Mouse (Mus musculus) intestine, embryonic 16.5 days (tissue): ENCODE measurements around the gene Actr5. TPM values are rescaled to one million over a fixed set of nuclear protein-coding genes. Genes with fewer than 3 reads are reported as not detected.

Experiments used
- ATAC-seq: fragments of 200-750 bp; cut with Nextera tagmentation; 2 replicates; pipeline ENCODE4 v1.8.0; 2017; ENCODE audit warnings: moderate TSS enrichment, moderate library complexity
- H3K27ac ChIP-seq: fragments of 300-500 bp; sonication (generic); 2 replicates; pipeline ENCODE4 v1.5.1; 2014; ENCODE audit warnings: mild to moderate bottlenecking, low read length
- H3K27me3 ChIP-seq: fragments of 300-500 bp; sonication (generic); replicated peaks from 2 replicates; pipeline ENCODE4 v1.6.1; 2014; ENCODE audit warnings: low read length, control low read depth, mixed read lengths; ENCODE audit not compliant: control insufficient read depth, insufficient read depth
- H3K36me3 ChIP-seq: fragments of 300-500 bp; sonication (generic); 2 replicates; pipeline ENCODE4 v1.6.1; 2014; ENCODE audit warnings: low read length, control low read depth; ENCODE audit not compliant: control insufficient read depth, insufficient read depth
- H3K4me1 ChIP-seq: fragments of 300-500 bp; sonication (generic); 2 replicates; pipeline ENCODE4 v1.6.1; 2014; ENCODE audit warnings: low read length, control low read depth, mixed read lengths; ENCODE audit not compliant: control insufficient read depth, insufficient read depth
- H3K4me2 ChIP-seq: fragments of 300-500 bp; sonication (generic); 2 replicates; pipeline ENCODE4 v1.6.1; 2014; ENCODE audit warnings: low read depth, low read length, control low read depth
- H3K4me3 ChIP-seq: fragments of 300-500 bp; sonication (generic); 2 replicates; pipeline ENCODE4 v1.5.1; 2014; ENCODE audit warnings: mild to moderate bottlenecking, low read length
- H3K9ac ChIP-seq: fragments of 300-500 bp; sonication (generic); 2 replicates; pipeline ENCODE4 v1.6.1; 2014; ENCODE audit warnings: low read depth, low read length
- H3K9me3 ChIP-seq: fragments of 300-500 bp; sonication (generic); 2 replicates; pipeline ENCODE4 v1.6.1; 2016; ENCODE audit warnings: low read length, control low read depth; ENCODE audit not compliant: control insufficient read depth
- WGBS: fragments of 180-500 bp; shearing (Covaris S2); extraction: QIAGEN DNeasy Blood & Tissue Kit; methylation state at CpG from one replicate; pipeline ENCODE4 v1.1.7; 2014; 5-methylcytosine and 5-hydroxymethylcytosine counted together
- polyA plus RNA-seq: library from polyadenylated mRNA; unstranded; fragments of >200 nt; fragmentation: Nextera tagmentation; extraction: Ambion mirVana; gene quantifications from 2 replicates; pipeline ENCODE4 v1.2.1, GENCODE M21; 2015

Gene Actr5
- polyA plus RNA-seq, 1 experiment from 2014 or later, result 1.0 TPM

DNA sequence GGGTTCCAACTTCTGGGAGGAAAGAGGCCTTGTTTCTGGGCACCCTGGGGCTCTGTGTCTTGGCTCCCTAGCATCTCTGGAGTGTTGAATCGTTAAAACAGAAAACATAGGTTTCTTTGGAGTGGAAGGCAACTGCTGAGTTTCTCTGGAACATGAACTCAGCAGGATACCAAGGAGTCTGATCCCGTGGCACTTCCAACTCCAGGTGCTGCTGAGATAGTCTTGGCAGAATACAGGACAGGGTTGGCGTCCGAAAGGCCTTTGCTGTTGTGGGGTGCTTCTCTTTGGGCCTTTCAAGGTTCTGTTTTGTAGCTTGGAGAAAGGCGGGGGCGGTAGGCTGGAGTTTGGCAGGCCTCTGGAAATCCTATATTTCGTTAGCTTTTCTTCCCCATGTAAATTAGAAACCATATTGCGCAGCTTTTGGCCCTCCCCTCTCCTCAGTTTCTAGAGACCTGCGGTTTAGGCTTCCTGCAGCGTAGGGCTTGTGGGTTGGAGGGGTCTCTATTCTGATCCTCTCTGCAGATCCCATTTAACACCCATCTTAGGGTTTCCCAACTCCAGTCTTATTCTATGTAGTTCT lies 11.9 kb upstream of the Actr5 start:
- Histone ChIP-seq H3K27ac (no peak overlapping the region), H3K9ac (no peak overlapping the region), H3K9me3 (no peaks in the 10 kb centered on the region), H3K27me3 (peaks cover 93% of the 10 kb centered on the region), H3K4me3 (no peak overlapping the region), H3K4me2 (no peak overlapping the region), H3K36me3 (no peaks in the 10 kb centered on the region), H3K4me1 (peaks cover 4% of the 10 kb centered on the region)
- ATAC-seq, result no peak
- 7% methylated on average over 10 of the region's 10 CpGs for WGBS

DNA sequence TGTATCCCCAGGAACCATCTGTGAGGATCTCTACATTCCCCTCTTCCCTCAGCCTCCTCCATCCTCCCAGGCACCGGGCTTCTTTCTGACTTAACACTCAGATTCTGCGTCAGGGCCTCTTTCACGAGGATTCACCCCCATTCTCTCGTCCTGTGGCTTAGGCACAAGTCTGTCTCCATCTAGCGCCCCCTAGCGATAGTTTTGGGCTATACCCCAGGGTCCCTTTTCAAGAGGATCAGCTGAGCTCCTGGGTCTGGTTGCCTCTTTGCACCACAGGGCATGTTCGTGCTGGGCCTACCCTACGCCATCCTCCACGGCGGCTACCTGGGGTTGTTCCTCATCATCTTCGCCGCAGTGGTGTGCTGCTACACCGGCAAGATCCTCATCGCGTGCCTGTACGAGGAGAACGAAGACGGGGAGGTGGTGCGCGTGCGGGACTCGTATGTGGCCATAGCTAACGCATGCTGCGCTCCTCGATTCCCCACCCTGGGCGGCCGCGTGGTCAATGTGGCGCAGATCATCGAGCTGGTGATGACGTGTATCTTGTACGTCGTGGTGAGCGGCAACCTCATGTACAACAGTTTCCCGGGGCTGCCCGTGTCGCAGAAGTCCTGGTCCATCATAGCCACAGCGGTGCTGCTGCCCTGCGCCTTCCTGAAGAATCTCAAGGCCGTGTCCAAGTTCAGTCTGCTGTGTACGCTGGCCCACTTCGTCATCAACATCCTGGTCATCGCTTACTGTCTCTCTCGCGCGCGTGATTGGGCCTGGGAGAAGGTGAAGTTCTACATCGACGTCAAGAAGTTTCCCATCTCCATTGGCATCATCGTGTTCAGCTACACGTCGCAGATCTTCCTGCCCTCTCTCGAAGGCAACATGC lies 10.9 kb upstream of the Actr5 start:
- Histone ChIP-seq H3K4me3 (no peak overlapping the region), H3K36me3 (no peaks in the 10 kb centered on the region), H3K9me3 (no peaks in the 10 kb centered on the region), H3K27ac (no peak overlapping the region), H3K4me2 (no peak overlapping the region), H3K27me3 (peaks cover 92% of the 10 kb centered on the region), H3K4me1 (peaks cover 4% of the 10 kb centered on the region), H3K9ac (no peak overlapping the region)
- 3% methylated on average over 53 of the region's 53 CpGs for WGBS
- peak; percentile 23; the same call in 1 of the 2 replicates for ATAC-seq

DNA sequence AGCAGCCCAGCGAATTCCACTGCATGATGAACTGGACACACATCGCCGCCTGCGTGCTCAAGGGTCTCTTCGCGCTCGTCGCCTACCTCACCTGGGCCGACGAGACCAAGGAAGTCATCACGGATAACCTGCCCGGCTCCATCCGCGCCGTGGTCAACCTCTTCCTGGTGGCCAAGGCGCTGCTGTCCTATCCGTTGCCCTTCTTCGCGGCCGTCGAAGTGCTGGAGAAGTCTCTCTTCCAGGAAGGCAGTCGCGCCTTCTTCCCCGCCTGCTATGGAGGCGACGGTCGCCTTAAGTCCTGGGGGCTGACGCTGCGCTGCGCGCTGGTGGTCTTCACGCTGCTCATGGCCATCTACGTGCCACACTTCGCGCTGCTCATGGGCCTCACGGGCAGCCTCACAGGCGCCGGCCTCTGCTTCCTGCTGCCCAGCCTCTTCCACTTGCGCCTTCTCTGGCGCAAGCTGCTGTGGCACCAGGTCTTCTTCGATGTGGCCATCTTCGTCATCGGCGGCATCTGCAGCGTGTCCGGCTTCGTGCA lies 10.2 kb upstream of the Actr5 start:
- H3K36me3 ChIP-seq, result no peaks in the 10 kb centered on the region
- ATAC-seq, result no peak
- no peak overlapping the region for H3K9ac ChIP-seq
- no peak overlapping the region for H3K4me2 ChIP-seq
- H3K27ac ChIP-seq, result no peak overlapping the region
- peaks cover 90% of the 10 kb centered on the region for H3K27me3 ChIP-seq
- H3K4me1 ChIP-seq, result peaks cover 4% of the 10 kb centered on the region
- H3K4me3 ChIP-seq, result no peak overlapping the region
- no peaks in the 10 kb centered on the region for H3K9me3 ChIP-seq
- WGBS, result 2% methylated on average over 47 of the region's 47 CpGs

GRCm38 (mm10) chr2:158615161-158615680 lies 9.5 kb upstream of the Actr5 start:
- H3K4me1 ChIP-seq, result peaks cover 4% of the 10 kb centered on the region
- H3K4me2 ChIP-seq, result no peak overlapping the region
- ATAC-seq, result no peak
- H3K27me3 ChIP-seq, result peaks cover 82% of the 10 kb centered on the region
- no peaks in the 10 kb centered on the region for H3K9me3 ChIP-seq
- H3K36me3 ChIP-seq, result no peaks in the 10 kb centered on the region
- H3K9ac ChIP-seq, result no peak overlapping the region
- no peak overlapping the region for H3K4me3 ChIP-seq
- H3K27ac ChIP-seq, result no peak overlapping the region
- 3% methylated on average over 24 of the region's 24 CpGs for WGBS

GRCm38 (mm10) chr2:158615702-158616101 lies 9.0 kb upstream of the Actr5 start:
- Histone ChIP-seq H3K4me1 (peaks cover 3% of the 10 kb centered on the region), H3K9me3 (no peaks in the 10 kb centered on the region), H3K27me3 (peaks cover 78% of the 10 kb centered on the region), H3K9ac (no peak overlapping the region), H3K4me3 (no peak overlapping the region), H3K4me2 (no peak overlapping the region), H3K27ac (no peak overlapping the region), H3K36me3 (no peaks in the 10 kb centered on the region)
- no peak for ATAC-seq
- 6% methylated on average over 13 of the region's 13 CpGs for WGBS

DNA sequence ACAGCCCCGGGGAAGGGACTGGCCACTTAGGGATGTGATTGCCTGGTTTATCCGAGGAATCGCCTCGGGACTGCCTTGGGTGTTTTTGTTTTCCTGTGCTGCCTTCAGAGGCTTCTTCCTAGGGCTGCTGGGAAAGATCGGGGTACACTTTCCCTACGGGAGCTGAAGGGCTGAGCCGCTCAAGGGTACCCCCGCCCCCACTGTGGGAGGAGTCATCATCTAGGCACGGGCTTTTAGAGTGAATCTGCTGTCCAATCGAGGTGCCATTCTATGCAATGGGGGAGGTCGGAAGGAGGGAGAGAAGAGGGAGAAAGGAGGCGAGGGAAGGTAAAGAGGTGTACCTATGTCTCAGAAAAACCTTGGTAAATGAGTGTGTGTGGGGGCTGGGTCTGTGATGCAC lies 8.4 kb upstream of the Actr5 start:
- no peak overlapping the region for H3K9ac ChIP-seq
- H3K36me3 ChIP-seq, result no peaks in the 10 kb centered on the region
- no peak for ATAC-seq
- WGBS, result under 1% methylated on average over 12 of the region's 12 CpGs
- H3K9me3 ChIP-seq, result no peaks in the 10 kb centered on the region
- H3K4me2 ChIP-seq, result no peak overlapping the region
- H3K4me3 ChIP-seq, result no peak overlapping the region
- no peak overlapping the region for H3K27ac ChIP-seq
- peaks cover 75% of the 10 kb centered on the region for H3K27me3 ChIP-seq
- no peaks in the 10 kb centered on the region for H3K4me1 ChIP-seq

DNA sequence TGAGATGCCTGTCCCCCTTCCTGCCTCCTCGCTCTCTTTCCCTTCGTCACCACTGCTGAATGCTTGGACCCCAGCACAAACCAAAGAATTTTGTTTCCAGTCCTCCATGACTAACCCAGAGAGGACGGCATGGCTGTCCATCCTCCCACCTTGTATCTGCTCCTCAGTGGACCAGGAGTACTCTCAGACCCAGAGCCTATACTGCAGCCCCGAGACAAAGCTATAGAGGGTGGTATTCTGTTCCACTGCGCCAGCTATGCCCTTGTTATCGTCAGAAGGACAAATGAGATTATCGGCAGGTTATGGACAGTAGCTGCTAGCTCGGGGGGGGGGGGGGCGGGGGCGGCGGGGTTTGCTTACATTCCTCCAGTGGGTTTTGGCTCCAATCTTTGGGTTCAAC lies 7.9 kb upstream of the Actr5 start:
- WGBS, result 8% methylated on average over 11 of the region's 11 CpGs

GRCm38 (mm10) chr2:158625231-158625630 lies 543 bp downstream of the Actr5 start:
- Histone ChIP-seq H3K9me3 (no peaks in the 10 kb centered on the region), H3K36me3 (no peaks in the 10 kb centered on the region; the same call in 1 of the 2 replicates), H3K27ac (peak overlapping the region; percentile 95), H3K9ac (peak overlapping the region; percentile 90), H3K4me1 (peaks cover 9% of the 10 kb centered on the region), H3K27me3 (peaks cover 8% of the 10 kb centered on the region), H3K4me3 (peak overlapping the region; percentile 90), H3K4me2 (peak overlapping the region; percentile 78)
- ATAC-seq, result peak; percentile 78
- WGBS, result under 1% methylated on average over 43 of the region's 44 CpGs

More for the DNA sequence above, 7.9 kb upstream of the Actr5 start:
- no peaks in the 10 kb centered on the region for H3K36me3 ChIP-seq
- H3K9ac ChIP-seq, result no peak overlapping the region
- H3K4me1 ChIP-seq, result no peaks in the 10 kb centered on the region
- no peak overlapping the region for H3K27ac ChIP-seq
- no peak overlapping the region for H3K4me3 ChIP-seq
- no peak overlapping the region for H3K4me2 ChIP-seq
- peaks cover 75% of the 10 kb centered on the region for H3K27me3 ChIP-seq
- ATAC-seq, result no peak
- no peaks in the 10 kb centered on the region for H3K9me3 ChIP-seq

- Histone ChIP-seq H3K27me3 (peaks cover 8% of the 10 kb centered on the region), H3K4me1 (peaks cover 9% of the 10 kb centered on the region), H3K9ac (peak overlapping the region; percentile 90), H3K27ac (no peak overlapping the region), H3K4me3 (peak overlapping the region; percentile 90), H3K9me3 (no peaks in the 10 kb centered on the region), H3K4me2 (peak overlapping the region; percentile 78), H3K36me3 (peaks cover 3% of the 10 kb centered on the region)
- 33% methylated on average over 8 of the region's 8 CpGs for WGBS
- ATAC-seq, result no peak
Measured at GRCm38 (mm10) chr2:158625697-158626096, 1.0 kb downstream of the Actr5 start.
